Mouse (Mus musculus): ENCODE results near the gene Cebpzos.

GRCm38 (mm10) chr17:78906892-78907291 is 9.4 kb upstream of the Cebpzos start, which contains the start of gene Sult6b1:
- TF ChIP-seq CTCF (IDR thresholded peaks at IDR 0.05; ENCODE audit: insufficient read depth, low read length) (no peak), POLR2A (IDR thresholded peaks at IDR 0.05; ENCODE audit: borderline replicate concordance, extremely low read depth, low read depth, low read length) (no peak)
